Mouse (Mus musculus) embryonic facial prominence, embryonic 14.5 days (tissue): ENCODE results near the gene Fam170b. TPM values are rescaled to one million over a fixed set of nuclear protein-coding genes. Genes with fewer than 3 reads are reported as not detected.

Source experiments
- ATAC-seq: fragments of 200-750 bp; cut with Nextera tagmentation; 2 replicates; pipeline ENCODE4 v1.8.0; 2017; ENCODE audit warnings: low read depth, moderate number of reproducible peaks, moderate TSS enrichment
- DNase-seq: peaks from one replicate; pipeline ENCODE4 v3.0.0-alpha.2; 2015; ENCODE audit warnings: low spot score
- H3K27ac ChIP-seq: fragments of 300-500 bp; sonication (generic); replicated peaks from 2 replicates; pipeline ENCODE4 v1.5.1; 2014; ENCODE audit warnings: low read depth, mild to moderate bottlenecking, low read length, moderate library complexity
- H3K27me3 ChIP-seq: fragments of 300-500 bp; sonication (generic); replicated peaks from 2 replicates; pipeline ENCODE4 v1.6.1; 2014; ENCODE audit warnings: low read length; ENCODE audit not compliant: control insufficient read depth, insufficient read depth
- H3K36me3 ChIP-seq: fragments of 300-500 bp; sonication (generic); 2 replicates; pipeline ENCODE4 v1.6.1; 2014; ENCODE audit warnings: low read length, mixed read lengths; ENCODE audit not compliant: control insufficient read depth, insufficient read depth
- H3K4me1 ChIP-seq: fragments of 300-500 bp; sonication (generic); 2 replicates; pipeline ENCODE4 v1.6.1; 2014; ENCODE audit warnings: antibody characterized with exemption, low read length; ENCODE audit not compliant: control insufficient read depth, insufficient read depth
- H3K4me2 ChIP-seq: fragments of 300-500 bp; sonication (generic); 2 replicates; pipeline ENCODE4 v1.6.1; 2014; ENCODE audit warnings: low read depth, mild to moderate bottlenecking, low read length, moderate library complexity, mixed read lengths
- H3K4me3 ChIP-seq: fragments of 300-500 bp; sonication (generic); 2 replicates; pipeline ENCODE4 v1.5.1; 2014; ENCODE audit warnings: low read depth, mild to moderate bottlenecking, low read length
- H3K9ac ChIP-seq: fragments of 300-500 bp; sonication (generic); 2 replicates; pipeline ENCODE4 v1.6.1; 2014; ENCODE audit warnings: low read depth, mild to moderate bottlenecking, low read length, moderate library complexity, mixed read lengths
- H3K9me3 ChIP-seq: fragments of 300-500 bp; sonication (generic); 2 replicates; pipeline ENCODE4 v1.6.1; 2016; ENCODE audit warnings: low read length; ENCODE audit not compliant: control insufficient read depth
- WGBS: fragments of 180-500 bp; shearing (Covaris S2); extraction: QIAGEN DNeasy Blood & Tissue Kit; methylation state at CpG from one replicate; pipeline ENCODE4 v1.1.7; 2014; 5-methylcytosine and 5-hydroxymethylcytosine counted together
- polyA plus RNA-seq: library from polyadenylated mRNA; unstranded; fragments of >200 nt; fragmentation: Nextera tagmentation; extraction: Ambion mirVana; gene quantifications from 2 replicates; pipeline ENCODE4 v1.2.1, GENCODE M21; 2014

The Fam170b gene
- polyA plus RNA-seq, 1 experiment from 2014 or later: not detected

- H3K4me3 ChIP-seq: no peak overlapping the region
- H3K27me3 ChIP-seq: no peaks in the 10 kb centered on the region
- H3K9ac ChIP-seq: no peak overlapping the region
- ATAC-seq: no peak
- no peak for DNase-seq
- H3K4me2 ChIP-seq: no peak overlapping the region
- H3K9me3 ChIP-seq: no peaks in the 10 kb centered on the region
- no peaks in the 10 kb centered on the region for H3K4me1 ChIP-seq
- H3K27ac ChIP-seq: no peak overlapping the region
- no peaks in the 10 kb centered on the region for H3K36me3 ChIP-seq
Measured at GRCm38 (mm10) chr14:32842052-32842451, 8.3 kb downstream of the Fam170b start.

GRCm38 (mm10) chr14:32854059-32854458 is 20.3 kb downstream of the Fam170b start:
- DNase-seq (no peak), ATAC-seq (no peak)
- no peak overlapping the region for H3K27ac ChIP-seq
- no peak overlapping the region for H3K4me2 ChIP-seq
- no peaks in the 10 kb centered on the region for H3K9me3 ChIP-seq
- peaks cover 7% of the 10 kb centered on the region for H3K4me1 ChIP-seq
- H3K27me3 ChIP-seq: 0 out of 2 replicates have a peak, but pooled peaks cover 3% of the 10 kb centered on the region
- H3K4me3 ChIP-seq: no peak overlapping the region
- H3K9ac ChIP-seq: no peak overlapping the region
- WGBS: 86% methylated on average over 4 of the region's 4 CpGs
- no peaks in the 10 kb centered on the region for H3K36me3 ChIP-seq

DNA sequence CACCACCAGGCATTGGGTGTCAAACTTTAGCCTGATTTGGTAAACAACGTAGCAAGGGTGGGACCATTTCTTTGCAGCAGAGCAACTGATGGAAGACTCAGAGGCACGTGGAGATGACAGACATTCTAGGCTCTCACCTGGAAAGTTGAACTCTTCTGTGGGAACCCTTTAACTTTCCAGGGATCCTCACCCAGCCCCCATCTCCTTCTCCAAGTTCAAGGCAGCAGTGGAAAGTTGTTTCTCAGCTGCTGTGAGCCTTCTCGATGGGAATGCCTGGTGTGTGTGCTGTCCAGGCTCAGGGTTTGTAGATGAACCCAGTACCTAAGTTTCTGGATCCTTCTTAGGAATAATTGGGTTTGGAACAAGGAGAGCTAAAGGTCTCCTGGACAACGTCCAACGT is 22.5 kb downstream of the Fam170b start:
- Histone ChIP-seq H3K4me2 (peak overlapping the region; percentile 84), H3K27ac (no peak overlapping the region; the same call in 1 of the 2 replicates), H3K27me3 (0 out of 2 replicates have a peak, but pooled peaks cover 3% of the 10 kb centered on the region), H3K4me3 (peak overlapping the region; percentile 64), H3K9me3 (no peaks in the 10 kb centered on the region), H3K4me1 (peaks cover 15% of the 10 kb centered on the region), H3K9ac (peak overlapping the region; percentile 87), H3K36me3 (no peaks in the 10 kb centered on the region)
- 35% methylated on average over 5 of the region's 5 CpGs for WGBS
- DNase-seq (no peak), ATAC-seq (no peak)

- H3K4me1 ChIP-seq: peaks cover 21% of the 10 kb centered on the region
- peak within 1 kb of the TSS; percentile 84 for H3K4me2 ChIP-seq
- 0 out of 2 replicates have a peak, but pooled peaks cover 3% of the 10 kb centered on the region for H3K27me3 ChIP-seq
- no peaks in the 10 kb centered on the region for H3K36me3 ChIP-seq
- peak within 1 kb of the TSS; percentile 87 for H3K9ac ChIP-seq
- 2% methylated on average over 38 of the region's 68 CpGs for WGBS
- peak within 1 kb of the TSS; percentile 68 for H3K27ac ChIP-seq
- DNase-seq: peak; percentile 75
- no peaks in the 10 kb centered on the region for H3K9me3 ChIP-seq
- ATAC-seq: peak; percentile 90
- peak within 1 kb of the TSS; percentile 64 for H3K4me3 ChIP-seq
Measured at GRCm38 (mm10) chr14:32856681-32857328, 23.0 kb downstream of the Fam170b start, which contains the start of gene Vstm4. Gene Vstm4 (plus strand): TSS chr14:32856756.

DNA sequence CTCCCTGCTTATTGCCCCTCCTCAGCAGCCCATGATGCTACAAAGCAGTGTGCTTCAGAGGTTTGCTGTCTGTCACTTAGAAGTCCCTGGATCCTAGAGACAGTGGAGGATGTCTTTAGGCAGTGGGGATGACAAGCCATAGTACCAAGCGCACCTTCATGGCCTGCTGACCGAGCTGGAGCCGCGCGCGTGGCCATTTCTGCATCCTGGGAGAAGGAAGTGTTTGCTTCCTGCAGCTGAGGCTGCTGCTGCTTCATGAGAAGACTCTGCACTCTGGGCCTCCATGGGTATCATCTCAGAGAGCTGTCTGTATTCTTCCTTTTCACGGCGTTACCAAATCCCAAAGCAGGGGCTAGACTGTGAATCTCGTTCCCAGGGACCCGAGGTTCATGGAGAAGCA is 24.6 kb downstream of the Fam170b start:
- 92% methylated on average over 10 of the region's 10 CpGs for WGBS
- H3K4me3 ChIP-seq: no peak overlapping the region
- peaks cover 21% of the 10 kb centered on the region for H3K4me1 ChIP-seq
- no peaks in the 10 kb centered on the region for H3K36me3 ChIP-seq
- DNase-seq (no peak), ATAC-seq (no peak)
- 0 out of 2 replicates have a peak, but pooled peaks cover 3% of the 10 kb centered on the region for H3K27me3 ChIP-seq
- no peak overlapping the region for H3K9ac ChIP-seq
- no peak overlapping the region for H3K4me2 ChIP-seq
- no peak overlapping the region for H3K27ac ChIP-seq
- no peaks in the 10 kb centered on the region for H3K9me3 ChIP-seq

DNA sequence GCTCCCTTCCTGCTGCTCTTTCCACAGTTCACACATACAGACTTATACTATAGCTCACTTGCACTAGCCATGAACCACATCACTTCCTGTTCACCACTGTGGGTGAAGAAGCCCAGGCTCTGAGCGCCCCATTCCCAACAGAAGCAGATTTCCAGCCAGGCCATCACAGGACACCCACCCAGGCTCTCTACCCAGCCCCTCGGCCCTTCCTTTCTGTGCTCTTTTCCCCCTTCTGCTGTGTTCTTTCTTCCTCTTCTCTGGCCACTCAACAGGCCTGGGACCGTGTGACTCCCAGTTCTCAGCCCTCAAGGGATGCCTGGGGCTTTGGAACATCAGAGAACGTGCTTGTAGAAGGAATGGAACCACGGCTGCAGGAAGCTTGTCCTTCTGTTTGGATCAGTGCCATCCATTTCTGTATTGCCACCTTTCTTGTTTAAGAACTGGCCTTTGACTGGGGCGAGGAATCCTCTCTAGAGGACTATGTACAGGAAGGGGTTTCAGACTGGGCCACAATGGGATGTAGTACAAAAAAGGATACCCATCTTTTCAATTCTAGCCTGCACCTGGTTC is 25.3 kb downstream of the Fam170b start:
- WGBS: 68% methylated on average over 6 of the region's 6 CpGs
- H3K27me3 ChIP-seq: 0 out of 2 replicates have a peak, but pooled peaks cover 3% of the 10 kb centered on the region
- ATAC-seq: no peak
- no peak overlapping the region for H3K9ac ChIP-seq
- H3K4me2 ChIP-seq: no peak overlapping the region
- no peak overlapping the region for H3K4me3 ChIP-seq
- no peaks in the 10 kb centered on the region for H3K36me3 ChIP-seq
- H3K9me3 ChIP-seq: no peaks in the 10 kb centered on the region
- no peak overlapping the region for H3K27ac ChIP-seq
- H3K4me1 ChIP-seq: peaks cover 21% of the 10 kb centered on the region
- DNase-seq: no peak

GRCm38 (mm10) chr14:32859831-32860569 is 26.2 kb downstream of the Fam170b start:
- ATAC-seq (no peak), DNase-seq (no peak)
- peaks cover 21% of the 10 kb centered on the region for H3K4me1 ChIP-seq
- H3K9me3 ChIP-seq: no peaks in the 10 kb centered on the region
- no peak overlapping the region for H3K27ac ChIP-seq
- H3K9ac ChIP-seq: no peak overlapping the region
- 0 out of 2 replicates have a peak, but pooled peaks cover 5% of the 10 kb centered on the region for H3K36me3 ChIP-seq
- 66% methylated on average over 10 of the region's 11 CpGs for WGBS
- 0 out of 2 replicates have a peak, but pooled peaks cover 3% of the 10 kb centered on the region for H3K27me3 ChIP-seq
- H3K4me3 ChIP-seq: no peak overlapping the region
- H3K4me2 ChIP-seq: no peak overlapping the region

- Histone ChIP-seq H3K9ac (no peak overlapping the region), H3K4me1 (peaks cover 21% of the 10 kb centered on the region), H3K9me3 (no peaks in the 10 kb centered on the region), H3K4me3 (no peak overlapping the region), H3K36me3 (0 out of 2 replicates have a peak, but pooled peaks cover 5% of the 10 kb centered on the region), H3K27me3 (no peaks in the 10 kb centered on the region), H3K27ac (no peak overlapping the region; the same call in 1 of the 2 replicates), H3K4me2 (no peak overlapping the region)
- DNase-seq: peak; percentile 87
- 14% methylated on average over 6 of the region's 6 CpGs for WGBS
- ATAC-seq: peak; percentile 58
Measured at GRCm38 (mm10) chr14:32861149-32861581, 27.4 kb downstream of the Fam170b start.
